Mouse (Mus musculus) natural killer cell, adult 2 months (primary cell): ENCODE data around the gene Muc13.

Source experiments
- DNase-seq, 2 experiments: peaks; one replicate each; pipeline ENCODE4 v3.0.0; 2022; ENCODE audit warnings: low spot score in 2 of 2

Gene Muc13

GRCm38 (mm10) chr16:33824603-33825002 is 30.8 kb downstream of the Muc13 start:
- DNase-seq = no peak

- no peak for DNase-seq
Measured at GRCm38 (mm10) chr16:33828496-33828895, 34.7 kb downstream of the Muc13 start.

- peak in 1 of 2 experiments; percentile 6 for DNase-seq
Measured at GRCm38 (mm10) chr16:33829301-33829831, 35.5 kb downstream of the Muc13 start, which contains the start of gene Itgb5. Gene Itgb5 (plus strand): TSS chr16:33829665.

- DNase-seq = no peak
Measured at GRCm38 (mm10) chr16:33829842-33830511, 36.1 kb downstream of the Muc13 start.

- no peak for DNase-seq
Measured at GRCm38 (mm10) chr16:33830512-33831105, 36.8 kb downstream of the Muc13 start.

GRCm38 (mm10) chr16:33832057-33832456 is 38.2 kb downstream of the Muc13 start:
- DNase-seq = no peak

GRCm38 (mm10) chr16:33832728-33833428 is 39.0 kb downstream of the Muc13 start:
- DNase-seq = no peak

- DNase-seq = no peak
Measured at GRCm38 (mm10) chr16:33833429-33833753, 39.6 kb downstream of the Muc13 start.

- no peak for DNase-seq
Measured at GRCm38 (mm10) chr16:33833781-33834482, 40.1 kb downstream of the Muc13 start.

GRCm38 (mm10) chr16:33836676-33837075 is 42.8 kb downstream of the Muc13 start:
- DNase-seq = no peak

- DNase-seq = no peak
Measured at GRCm38 (mm10) chr16:33837191-33837590, 43.4 kb downstream of the Muc13 start.

- DNase-seq = no peak
Measured at GRCm38 (mm10) chr16:33840616-33841015, 46.8 kb downstream of the Muc13 start.

GRCm38 (mm10) chr16:33842081-33842880 is 48.4 kb downstream of the Muc13 start:
- DNase-seq = no peak

GRCm38 (mm10) chr16:33844150-33844611 is 50.3 kb downstream of the Muc13 start:
- DNase-seq = no peak

- DNase-seq = no peak
Measured at GRCm38 (mm10) chr16:33844866-33845265, 51.0 kb downstream of the Muc13 start.

GRCm38 (mm10) chr16:33853271-33853670 is 59.4 kb downstream of the Muc13 start:
- no peak for DNase-seq

- DNase-seq = no peak
Measured at GRCm38 (mm10) chr16:33858766-33859165, 64.9 kb downstream of the Muc13 start.

- no peak for DNase-seq
Measured at GRCm38 (mm10) chr16:33859380-33859779, 65.5 kb downstream of the Muc13 start.

- no peak for DNase-seq
Measured at GRCm38 (mm10) chr16:33859988-33860700, 66.3 kb downstream of the Muc13 start.

- DNase-seq = no peak
Measured at GRCm38 (mm10) chr16:33862406-33862805, 68.6 kb downstream of the Muc13 start.
